Mouse (Mus musculus): ENCODE measurements around the gene Myh15. TPM values are rescaled to one million over a fixed set of nuclear protein-coding genes. Genes with fewer than 3 reads are reported as not detected.

Gene Myh15
- polyA plus RNA-seq (2012; rRNA removed; ENCODE audit: low replicate concordance) = not detected in 2 replicates

GRCm38 (mm10) chr16:49057186-49057585 is at the start of gene Myh15:
Gene Myh15 (plus strand): TSS chr16:49057486.

Other genes with a start within 250 kb of the Myh15 start
- gene Retnlb, start 240.6 kb upstream of the Myh15 start, polyA plus RNA-seq (2012; rRNA removed; ENCODE audit: low replicate concordance) = 0.26 TPM in 1 of 2 replicates, not detected in the other
- 441 and 955 TPM in 2 replicates for gene Retnla, start 214.9 kb upstream of the Myh15 start, polyA plus RNA-seq (2012; rRNA removed; ENCODE audit: low replicate concordance)
- 3.8 and 134 TPM in 2 replicates for gene Retnlg, start 184.9 kb upstream of the Myh15 start, polyA plus RNA-seq (2012; rRNA removed; ENCODE audit: low replicate concordance)
- 4.1 and 5.8 TPM in 2 replicates for gene Dzip3, start 63.3 kb upstream of the Myh15 start, polyA plus RNA-seq (2012; rRNA removed; ENCODE audit: low replicate concordance)
- 0.40 and 2.7 TPM in 2 replicates for gene Cip2a, start 63.3 kb upstream of the Myh15 start, polyA plus RNA-seq (2012; rRNA removed; ENCODE audit: low replicate concordance)